Mouse (Mus musculus) cortical plate, adult 2 months (tissue): ENCODE results near the gene Smim24.

Experiments
- CTCF ChIP-seq: fragments of 200-500 bp; IDR thresholded peaks from 2 replicates; pipeline ENCODE4 v1.5.1; 2011; ENCODE audit warnings: mild to moderate bottlenecking, control low read depth, low read length; ENCODE audit not compliant: insufficient read depth; ENCODE audit errors: extremely low read depth
- POLR2A ChIP-seq: fragments of 200-500 bp; IDR thresholded peaks from 2 replicates; pipeline ENCODE4 v1.6.1; 2011; ENCODE audit warnings: mild to moderate bottlenecking, low read length, control low read depth; ENCODE audit not compliant: insufficient read depth; ENCODE audit errors: extremely low read depth

- peak; percentile 91 for TF ChIP-seq POLR2A
- TF ChIP-seq CTCF: no peak
Measured at GRCm38 (mm10) chr10:81383802-81384604, 8.8 kb upstream of the Smim24 start, which contains the start of the genes Dohh and Gm48551.
